Mouse (Mus musculus): ENCODE data around the gene Hirip3.
"Not testable (repeated sequence)": the region's sequence is repeated elsewhere in the genome, so short reads cannot be mapped to it uniquely, and the experiment has no call there.

The Hirip3 gene

DNA sequence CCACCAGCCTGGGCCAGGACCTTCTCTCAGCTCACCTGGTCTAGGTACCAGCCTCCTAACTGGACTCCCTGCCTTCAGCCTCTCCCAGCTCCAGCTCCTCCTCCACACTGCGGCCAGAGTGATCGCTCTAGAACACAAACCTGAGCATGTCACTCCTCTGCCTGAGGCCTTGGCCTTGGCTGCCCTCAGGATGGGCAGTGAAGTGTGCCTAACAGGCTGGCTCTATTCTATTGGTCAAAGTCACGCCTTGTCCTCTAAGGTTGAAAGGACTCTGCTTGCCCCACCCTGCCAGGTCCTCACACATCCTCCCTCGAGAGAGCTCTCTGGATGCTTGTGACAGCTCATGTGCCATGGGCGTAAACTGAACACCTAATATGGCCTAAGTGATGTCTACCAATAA, 8.3 kb upstream of the Hirip3 start:
- no peak for DNase-seq (ENCODE audit: low read depth, low spot score)

DNA sequence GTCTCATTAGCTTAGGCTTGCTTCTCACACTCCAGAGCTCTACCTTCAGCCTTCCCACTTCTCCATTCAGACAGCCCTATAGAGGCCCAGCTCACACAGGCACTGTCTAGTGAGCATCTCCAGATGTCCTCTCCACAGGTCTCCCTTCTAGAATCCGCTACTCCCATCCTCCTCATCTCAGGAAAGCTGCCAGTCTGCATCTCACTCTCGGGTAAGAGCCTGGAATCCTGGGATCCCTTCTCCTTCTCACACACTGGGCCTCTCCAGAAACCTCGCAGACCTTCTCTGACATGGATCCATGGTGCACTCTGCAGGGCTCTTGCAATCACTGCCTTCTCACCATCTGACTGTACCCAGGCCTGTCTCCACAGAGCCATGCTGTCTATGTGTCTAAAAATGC, 6.1 kb upstream of the Hirip3 start:
- no peak for DNase-seq (ENCODE audit: low read depth, low spot score)

- DNase-seq (ENCODE audit: low read depth, low spot score) = peak; percentile 44
Observed at GRCm38 (mm10) chr7:126856741-126857420, 4.9 kb upstream of the Hirip3 start.

- no peak for DNase-seq (ENCODE audit: low read depth, low spot score)
Observed at GRCm38 (mm10) chr7:126860987-126861386, 785 bp upstream of the Hirip3 start.

- DNase-seq (ENCODE audit: low read depth, low spot score) = peak; percentile 94
Observed at GRCm38 (mm10) chr7:126862147-126862784, 494 bp downstream of the Hirip3 start, which contains the start of gene Ino80e. TSS of gene Ino80e (minus strand) at chr7:126862377.

GRCm38 (mm10) chr7:126863791-126864190, 2.0 kb downstream of the Hirip3 start:
- DNase-seq (ENCODE audit: low read depth, low spot score) = no peak

GRCm38 (mm10) chr7:126867534-126867933, 5.8 kb downstream of the Hirip3 start:
- DNase-seq (ENCODE audit: low read depth, low spot score) = no peak

- DNase-seq (ENCODE audit: low read depth, low spot score) = no peak
Observed at GRCm38 (mm10) chr7:126868003-126868402, 6.2 kb downstream of the Hirip3 start.

GRCm38 (mm10) chr7:126869780-126870519, 8.2 kb downstream of the Hirip3 start:
- no peak for DNase-seq (ENCODE audit: low read depth, low spot score)

DNA sequence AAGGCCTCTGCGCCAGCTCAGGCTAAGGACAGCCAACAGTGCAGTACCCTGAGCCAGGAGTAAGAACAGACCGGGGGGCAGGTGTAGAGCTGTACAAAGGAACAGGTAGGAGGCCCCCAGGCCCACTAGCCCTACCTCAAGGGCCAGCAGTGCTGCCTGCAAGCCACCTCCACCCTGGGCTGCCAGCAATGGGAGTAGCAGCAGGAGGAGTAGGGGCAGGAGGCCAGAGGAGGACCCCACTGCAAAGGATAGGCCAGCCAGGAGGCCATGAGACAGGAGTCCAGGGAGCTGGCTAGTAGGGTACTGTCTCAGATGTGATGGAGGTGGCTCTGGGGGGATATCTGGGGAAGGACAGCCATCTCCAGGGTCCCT, 8.7 kb downstream of the Hirip3 start:
- no peak for DNase-seq (ENCODE audit: low read depth, low spot score)

DNA sequence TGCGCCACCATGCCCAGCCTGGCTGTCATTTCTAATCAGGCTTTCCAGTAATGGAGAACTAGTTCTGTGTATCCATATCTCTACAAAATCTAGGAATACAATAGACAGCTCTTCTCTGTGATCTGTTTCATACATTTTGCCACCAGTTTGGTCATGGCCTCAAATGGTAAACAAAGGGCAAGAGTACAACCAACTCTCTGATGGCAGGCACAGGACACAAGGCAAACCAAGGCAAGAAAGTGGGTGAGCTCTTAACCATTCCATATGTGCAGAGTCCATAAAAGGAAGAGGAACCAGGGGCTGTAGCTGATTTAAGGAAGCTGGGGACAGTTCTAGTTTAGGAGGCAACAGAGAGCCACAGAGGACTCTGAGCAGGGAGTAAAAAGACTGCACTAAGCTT, 15.5 kb downstream of the Hirip3 start:
- no peak for DNase-seq (ENCODE audit: low read depth, low spot score)

DNA sequence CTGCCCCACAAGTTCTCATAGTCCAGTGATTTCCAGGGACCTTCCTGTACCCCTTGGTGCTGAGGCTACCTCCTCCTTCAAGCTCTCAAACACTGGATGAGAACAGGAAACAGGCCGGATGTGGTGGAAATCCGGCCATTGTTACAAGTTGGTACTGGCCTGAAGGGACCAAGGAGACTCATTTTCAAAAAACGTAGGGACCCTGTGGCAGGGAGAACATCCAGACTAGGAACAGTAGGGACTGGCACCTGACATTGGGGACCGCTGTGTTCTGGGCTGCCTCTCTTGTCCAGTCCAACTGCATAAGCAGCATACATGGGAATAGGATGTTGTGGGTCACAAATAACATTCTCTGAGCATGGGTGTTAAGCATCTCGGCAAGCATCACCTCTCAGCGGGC, 19.3 kb downstream of the Hirip3 start:
- no peak for DNase-seq (ENCODE audit: low read depth, low spot score)

DNA sequence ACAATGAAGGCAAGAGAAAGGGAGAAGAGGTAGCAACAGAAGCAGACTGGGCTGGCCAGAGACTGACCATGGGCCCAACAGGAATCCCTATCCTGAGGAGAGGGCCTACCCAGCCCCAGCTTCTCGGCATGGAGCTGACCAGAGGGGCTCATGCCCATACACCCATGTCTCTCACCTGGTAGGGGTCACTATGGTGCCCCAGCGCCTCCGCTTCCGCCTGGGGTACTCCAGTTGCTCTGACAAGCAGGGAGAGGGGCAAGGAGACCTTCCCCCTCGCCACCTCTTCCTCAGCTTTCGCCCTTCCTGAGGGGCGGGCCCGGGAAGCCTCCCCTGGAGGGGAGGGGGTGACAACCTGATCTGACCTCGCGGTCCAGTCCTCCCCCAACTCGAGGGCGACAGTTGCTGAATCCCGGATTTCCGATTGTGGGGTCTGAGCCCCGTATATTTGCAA, 22.0 kb downstream of the Hirip3 start:
- peak; percentile 30 for DNase-seq (ENCODE audit: low read depth, low spot score)

- DNase-seq (ENCODE audit: low read depth, low spot score) = peak; percentile 95
Observed at GRCm38 (mm10) chr7:126884286-126885164, 22.8 kb downstream of the Hirip3 start, which contains the start of gene Taok2. TSS of gene Taok2 (minus strand) at chr7:126884703.

DNA sequence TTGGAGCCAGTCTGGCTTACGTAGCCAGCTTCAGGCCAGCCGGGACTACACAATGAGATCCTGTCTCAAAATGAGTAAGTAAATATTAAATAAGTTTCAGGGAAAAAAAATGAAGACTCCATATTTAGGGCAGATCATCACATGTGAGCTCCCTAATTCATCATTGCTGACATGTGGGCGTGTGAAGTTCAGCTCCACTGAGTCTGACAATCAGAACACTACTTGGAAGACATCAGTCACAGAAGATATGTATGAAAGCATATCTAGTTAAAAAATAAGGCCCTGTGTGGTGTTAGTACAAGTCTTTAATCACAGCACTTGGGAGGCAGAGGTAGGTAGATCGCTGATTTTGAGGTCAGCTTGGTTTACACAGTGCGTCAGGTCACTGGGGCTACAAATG, 25.5 kb downstream of the Hirip3 start:
- DNase-seq (ENCODE audit: low read depth, low spot score) = no peak

DNA sequence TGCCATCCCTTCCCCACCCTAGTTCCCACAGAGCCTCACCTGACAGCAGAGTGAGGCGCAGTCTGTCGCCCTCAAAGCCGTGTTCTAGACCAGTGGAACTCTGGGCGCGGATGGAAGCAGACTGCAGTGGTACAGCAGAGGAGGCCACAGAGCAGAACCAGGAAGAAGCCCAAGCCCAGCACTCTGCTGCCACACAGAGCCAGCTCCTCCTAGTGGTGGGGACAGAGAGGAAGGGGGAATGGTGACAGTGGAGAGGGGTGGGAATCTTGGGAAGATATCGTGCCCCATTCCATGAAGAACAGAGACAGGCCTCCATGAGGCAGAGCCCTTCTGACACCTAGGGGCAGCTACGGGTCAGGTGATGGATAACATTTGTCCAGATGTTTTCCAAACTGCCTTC, 27.1 kb downstream of the Hirip3 start:
- DNase-seq (ENCODE audit: low read depth, low spot score) = no peak

DNA sequence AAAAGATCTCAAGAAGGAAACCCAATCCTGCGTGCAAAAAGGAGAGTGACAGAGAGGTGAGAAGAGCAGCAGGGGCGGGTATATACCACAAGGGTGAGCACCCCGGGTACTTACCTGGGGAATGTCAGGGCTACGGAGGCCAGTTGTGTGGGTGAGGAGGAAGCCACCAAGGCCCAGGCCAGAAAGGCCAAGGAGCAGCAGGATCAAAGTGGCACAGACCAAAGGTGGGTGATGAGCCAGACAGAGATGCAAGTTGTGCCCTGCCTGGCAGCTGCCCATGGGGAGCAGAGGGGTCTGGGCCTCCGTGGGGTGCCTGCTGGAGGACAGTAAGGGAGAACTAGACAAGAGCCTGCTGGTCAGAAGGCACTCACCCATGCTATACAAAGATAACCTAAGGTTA, 35.1 kb downstream of the Hirip3 start:
- no peak for DNase-seq (ENCODE audit: low read depth, low spot score)

- peak; percentile 41 for DNase-seq (ENCODE audit: low read depth, low spot score)
Observed at GRCm38 (mm10) chr7:126897390-126898101, 35.8 kb downstream of the Hirip3 start.

GRCm38 (mm10) chr7:126898102-126898990, 36.6 kb downstream of the Hirip3 start:
- peak; percentile 91 for DNase-seq (ENCODE audit: low read depth, low spot score)

- not testable (repeated sequence) for DNase-seq (ENCODE audit: low read depth, low spot score)
Observed at GRCm38 (mm10) chr7:126899781-126900180, 38.0 kb downstream of the Hirip3 start.

All from CD4-positive helper T cell, adult 2 months (primary cell).